Mouse (Mus musculus) frontal cortex, postnatal 10 days (tissue): ENCODE data around the gene Ucp2.
"Not testable (repeated sequence)": the region's sequence is repeated elsewhere in the genome, so short reads cannot be mapped to it uniquely, and the experiment has no call there.

ENCODE experiments used
- DNase-seq, 2 experiments: peaks; one replicate each; pipeline ENCODE4 v3.0.0; 2022; ENCODE audit warnings: low spot score in 2 of 2, mixed read lengths in 1 of 2

Gene Ucp2

GRCm38 (mm10) chr7:100479823-100480164 is 13.3 kb upstream of the Ucp2 start:
- DNase-seq: no peak

GRCm38 (mm10) chr7:100480175-100480574 is 13.0 kb upstream of the Ucp2 start:
- no peak for DNase-seq

GRCm38 (mm10) chr7:100482046-100482445 is 11.1 kb upstream of the Ucp2 start:
- DNase-seq: not testable (repeated sequence)

- DNase-seq: no peak
Measured at GRCm38 (mm10) chr7:100484493-100484892, 8.6 kb upstream of the Ucp2 start.

- DNase-seq: no peak
Measured at GRCm38 (mm10) chr7:100487301-100487700, 5.8 kb upstream of the Ucp2 start.

- DNase-seq: no peak
Measured at GRCm38 (mm10) chr7:100488474-100489048, 4.6 kb upstream of the Ucp2 start.

GRCm38 (mm10) chr7:100492391-100493116 is 583 bp upstream of the Ucp2 start:
- DNase-seq: no peak

- no peak for DNase-seq
Measured at GRCm38 (mm10) chr7:100493484-100494414, 612 bp downstream of the Ucp2 start.

- DNase-seq: no peak
Measured at GRCm38 (mm10) chr7:100494415-100494831, 1.3 kb downstream of the Ucp2 start.

GRCm38 (mm10) chr7:100495042-100495441 is 1.9 kb downstream of the Ucp2 start:
- no peak for DNase-seq

- peak; percentile 70 to 85 for DNase-seq
Measured at GRCm38 (mm10) chr7:100495581-100496251, 2.6 kb downstream of the Ucp2 start.

GRCm38 (mm10) chr7:100496371-100496770 is 3.2 kb downstream of the Ucp2 start:
- DNase-seq: no peak

GRCm38 (mm10) chr7:100496791-100497190 is 3.7 kb downstream of the Ucp2 start:
- DNase-seq: no peak

GRCm38 (mm10) chr7:100497402-100497801 is 4.3 kb downstream of the Ucp2 start:
- DNase-seq: no peak

GRCm38 (mm10) chr7:100497982-100498381 is 4.8 kb downstream of the Ucp2 start:
- DNase-seq: no peak

GRCm38 (mm10) chr7:100499465-100499864 is 6.3 kb downstream of the Ucp2 start:
- no peak for DNase-seq

- DNase-seq: no peak
Measured at GRCm38 (mm10) chr7:100500276-100500977, 7.3 kb downstream of the Ucp2 start.

- DNase-seq: no peak
Measured at GRCm38 (mm10) chr7:100501027-100501843, 8.1 kb downstream of the Ucp2 start.

GRCm38 (mm10) chr7:100501844-100502373 is 8.8 kb downstream of the Ucp2 start:
- DNase-seq: no peak

- DNase-seq: no peak
Measured at GRCm38 (mm10) chr7:100502374-100502922, 9.3 kb downstream of the Ucp2 start.
